ENCODE assay signal across 14 mouse cellular contexts in the genomic region with DNA sequence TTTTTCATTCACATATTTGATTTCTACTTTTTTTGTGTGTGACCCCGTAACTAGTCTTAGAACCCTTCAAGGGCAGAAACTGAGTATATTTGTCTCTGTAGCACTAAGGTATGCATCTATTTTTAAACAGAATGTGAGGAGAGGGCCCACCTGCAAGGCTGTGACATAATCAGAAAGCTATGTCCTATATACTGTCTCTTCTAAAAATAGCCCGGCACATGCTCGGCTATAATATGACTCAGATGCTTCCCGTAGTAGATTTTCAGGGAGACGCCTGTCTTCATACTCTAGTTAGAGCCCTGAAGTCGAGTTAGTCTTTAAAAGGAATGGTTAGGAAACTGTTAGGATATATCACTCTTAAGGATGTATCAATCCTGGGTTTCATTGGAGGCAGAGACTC.
A peak's percentile ranks its signal among the peaks of the same experiment; 100 is the strongest.
DNase-seq lines count a peak whose midpoint lies in the region; ATAC-seq and TF ChIP-seq lines count a peak whose summit lies in the region.
"Had no signal": no experiment of that assay in that cellular context is flagged by ENCODE, and none has a peak within 500 bp of the region (broad histone marks: within the 10 kb centered on the region; RNA-seq: fewer than 3 reads in every experiment).

No protein-coding gene starts in this region.

- no peaks in the 10 kb centered on the region for H3K36me3 ChIP-seq in heart, embryonic 10.5 days
- no peaks in the 10 kb centered on the region for H3K36me3 ChIP-seq in stomach, embryonic 16.5 days (ENCODE audit: control insufficient read depth, insufficient read depth, low read length)
- H3K36me3 ChIP-seq: G1E; midbrain, embryonic 15.5 days had no signal

- intact Hi-C loops in left cerebral cortex, postnatal 14 days (cut with DNase I) = no loop called here
- intact Hi-C loops in left cerebral cortex, adult 2 months (cut with DNase I) = no loop called here

- TF ChIP-seq CTCF in left cerebral cortex, adult 2 months (IDR thresholded peaks at IDR 0.05) = no peak

- peak overlapping the region; percentile 79 for H3K27ac ChIP-seq in heart, embryonic 10.5 days
- H3K27ac ChIP-seq in left cerebral cortex, adult 2 months = no peak overlapping the region
- H3K27ac ChIP-seq in stomach, embryonic 16.5 days (ENCODE audit: low read length) = no peak overlapping the region
- H3K27ac ChIP-seq: liver, embryonic 14.5 days; midbrain, embryonic 15.5 days had no signal

- 40% methylated on average over 6 of the region's 6 CpGs for WGBS in heart, embryonic 10.5 days
- WGBS in stomach, embryonic 16.5 days = 40% methylated on average over 6 of the region's 6 CpGs

- H3K9ac ChIP-seq in stomach, embryonic 16.5 days (ENCODE audit: low read length) = no peak overlapping the region
- H3K9ac ChIP-seq: forebrain, postnatal 0 days; liver, embryonic 14.5 days; midbrain, embryonic 15.5 days had no signal

- peak; percentile 25; the same call in 1 of the 2 replicates for ATAC-seq in stomach, embryonic 16.5 days (ENCODE audit: insufficient read depth, low FRiP score)
- ATAC-seq: forebrain, postnatal 0 days; midbrain, embryonic 15.5 days had no signal

- DNase-seq in heart, embryonic 10.5 days (ENCODE audit: low spot score) = no peak
- DNase-seq in heart, postnatal 4 days = no peak
- peak; percentile 22 to 46 for DNase-seq in left cerebral cortex, postnatal 14 days (ENCODE audit: low spot score in 2 of 2)
- no peak for DNase-seq in left cerebral cortex, adult 2 months (ENCODE audit: extremely low spot score in 1 of 2, low spot score in 2 of 2)
- DNase-seq in brain, adult 2 months (ENCODE audit: low read depth, low spot score) = peak; percentile 51
- DNase-seq in layer of hippocampus, adult 8-10 months (ENCODE audit: low spot score in 2 of 2) = no peak
- DNase-seq: adrenal gland, postnatal 25 days; cerebellum, postnatal 14 days; forebrain, postnatal 0 days; thymus, postnatal 25 days had no signal

- H3K4me1 ChIP-seq in heart, embryonic 10.5 days = peaks cover 25% of the 10 kb centered on the region
- 0 out of 2 replicates have a peak, but pooled peaks cover 3% of the 10 kb centered on the region for H3K4me1 ChIP-seq in stomach, embryonic 16.5 days (ENCODE audit: control insufficient read depth, insufficient read depth, low read length)
- H3K4me1 ChIP-seq: midbrain, embryonic 15.5 days had no signal

- H3K4me2 ChIP-seq in stomach, embryonic 16.5 days (ENCODE audit: low read depth, low read length) = no peak overlapping the region
- H3K4me2 ChIP-seq: midbrain, embryonic 15.5 days had no signal

- H3K4me3 ChIP-seq in heart, embryonic 10.5 days = no peak overlapping the region
- no peak overlapping the region for H3K4me3 ChIP-seq in left cerebral cortex, adult 2 months
- H3K4me3 ChIP-seq in stomach, embryonic 16.5 days (replicated peaks; ENCODE audit: low read length) = no peak overlapping the region
- H3K4me3 ChIP-seq: midbrain, embryonic 15.5 days had no signal

- no peaks in the 10 kb centered on the region for H3K27me3 ChIP-seq in heart, embryonic 10.5 days (ENCODE audit: insufficient read depth, poor library complexity, severe bottlenecking)
- H3K27me3 ChIP-seq in stomach, embryonic 16.5 days (ENCODE audit: control insufficient read depth, insufficient read depth, low read length) = no peaks in the 10 kb centered on the region
- H3K27me3 ChIP-seq: midbrain, embryonic 15.5 days had no signal

- peaks cover under 1% of the 10 kb centered on the region; the same call in 1 of the 2 replicates for H3K9me3 ChIP-seq in heart, embryonic 10.5 days
- no peaks in the 10 kb centered on the region for H3K9me3 ChIP-seq in stomach, embryonic 16.5 days (replicated peaks; ENCODE audit: control insufficient read depth, low read length)
- H3K9me3 ChIP-seq: midbrain, embryonic 15.5 days had no signal

Comparison
In these comparisons a context has a peak if more than half of its experiments do, and no peak if none do; other contexts are left out.
1. DNase-seq: peak in left cerebral cortex, postnatal 14 days (2 of 2) and brain, adult 2 months (single experiment); none in heart, embryonic 10.5 days (single experiment), heart, postnatal 4 days (single experiment), left cerebral cortex, adult 2 months (0 of 2) and layer of hippocampus, adult 8-10 months (0 of 2).